8 mouse cellular contexts compared by ENCODE assay signal in genomic region chr1:39922714-39923113, GRCm38 (mm10). TPM values are rescaled to one million over a fixed set of nuclear protein-coding genes. Genes with fewer than 3 reads are reported as not detected.
DNase-seq lines count a peak whose midpoint lies in the region; ATAC-seq lines count a peak whose summit lies in the region.

No protein-coding gene starts in this region.

- peaks cover 19% of the 10 kb centered on the region for H3K36me3 ChIP-seq in kidney, embryonic 15.5 days
- H3K36me3 ChIP-seq in midbrain, embryonic 10.5 days: peaks cover 28% of the 10 kb centered on the region

- no peaks in the 10 kb centered on the region for H3K27me3 ChIP-seq in kidney, embryonic 15.5 days
- no peaks in the 10 kb centered on the region for H3K27me3 ChIP-seq in midbrain, embryonic 10.5 days (ENCODE audit: low read depth, poor library complexity, severe bottlenecking)

- peak overlapping the region; percentile 28 for H3K4me2 ChIP-seq in kidney, embryonic 15.5 days

- H3K4me3 ChIP-seq in kidney, embryonic 15.5 days (replicated peaks): no peak overlapping the region
- no peak overlapping the region for H3K4me3 ChIP-seq in midbrain, embryonic 10.5 days

- H3K27ac ChIP-seq in kidney, embryonic 15.5 days: peak overlapping the region; percentile 80
- no peak overlapping the region for H3K27ac ChIP-seq in midbrain, embryonic 10.5 days (replicated peaks)

- H3K4me1 ChIP-seq in kidney, embryonic 15.5 days: peaks cover 67% of the 10 kb centered on the region
- peaks cover 60% of the 10 kb centered on the region for H3K4me1 ChIP-seq in midbrain, embryonic 10.5 days

- H3K9me3 ChIP-seq in kidney, embryonic 15.5 days (replicated peaks): no peaks in the 10 kb centered on the region
- H3K9me3 ChIP-seq in midbrain, embryonic 10.5 days (replicated peaks): no peaks in the 10 kb centered on the region

- H3K9ac ChIP-seq in kidney, embryonic 15.5 days: no peak overlapping the region

- intact Hi-C loops in left cerebral cortex, postnatal 10 days (cut with DNase I): no loop called here

- DNase-seq in left cerebral cortex, postnatal 10 days (ENCODE audit: extremely low spot score in 1 of 2, low spot score in 2 of 2): peak; percentile 36 to 37
- no peak for DNase-seq in left cerebral cortex, adult 8-10 months (ENCODE audit: low spot score in 2 of 2)
- peak; percentile 98 for DNase-seq in heart, adult 11 months
- DNase-seq in right cerebral cortex, adult 18-20 months: no peak
- DNase-seq in ovary, postnatal 14 days (ENCODE audit: low spot score): no peak
- DNase-seq in midbrain, embryonic 10.5 days (ENCODE audit: low spot score): no peak

- WGBS in kidney, embryonic 15.5 days: 42% methylated on average over 8 of the region's 8 CpGs
- 61% methylated on average over 8 of the region's 8 CpGs for WGBS in midbrain, embryonic 10.5 days

- ATAC-seq in kidney, embryonic 15.5 days (replicated peaks; ENCODE audit: low FRiP score): 0 out of 2 replicates have a peak, but pooled peaks have one; percentile 19
- ATAC-seq in megakaryocyte progenitor cell, adult 5-6 weeks (replicated peaks; ENCODE audit: poor library complexity): peak; percentile 47

RNA-seq across cellular contexts. Expression of gene Map4k4, which starts 22.0 kb away (rescaled TPM):
- 100 to 1,000 TPM; 181 to 198 TPM for total RNA-seq in left cerebral cortex, postnatal 10 days (2021)
- 100 to 1,000 TPM; 101 to 109 (median 108) TPM for total RNA-seq in left cerebral cortex, adult 8-10 months (2022)
- polyA plus RNA-seq in kidney, embryonic 15.5 days (2015; fragmentation: Nextera tagmentation; extraction: Ambion mirVana): 31.0 and 33.5 TPM in 2 replicates
- total RNA-seq in megakaryocyte progenitor cell, adult 5-6 weeks (2015): 13.3 and 19.2 TPM in 2 replicates
- total RNA-seq in megakaryocyte progenitor cell, adult 5-6 weeks (2017): 42.5 and 66.7 TPM in 2 replicates
- 25.1 and 37.8 TPM in 2 replicates for polyA plus RNA-seq in midbrain, embryonic 10.5 days (2016; fragmentation: Nextera tagmentation; extraction: Ambion mirVana)

Comparison
In these comparisons a context has a peak if more than half of its experiments do, and no peak if none do; other contexts are left out.
1. DNase-seq: peak in left cerebral cortex, postnatal 10 days (2 of 2) and heart, adult 11 months (single experiment); none in left cerebral cortex, adult 8-10 months (0 of 2), right cerebral cortex, adult 18-20 months (single experiment), ovary, postnatal 14 days (single experiment) and midbrain, embryonic 10.5 days (single experiment).